Mouse (Mus musculus): Measurements from ENCODE around the gene Xirp1. TPM values are rescaled to one million over a fixed set of nuclear protein-coding genes. Genes with fewer than 3 reads are reported as not detected.
"Not testable (repeated sequence)": the region's sequence is repeated elsewhere in the genome, so short reads cannot be mapped to it uniquely, and the experiment has no call there.

The Xirp1 gene
- total RNA-seq, 2 experiments from 2014 or later, result 0.80 TPM; not detected in 1

- DNase-seq (ENCODE audit: low spot score in 2 of 2), result peak; percentile 75 to 81
Observed at GRCm38 (mm10) chr9:120020285-120020890, 3.0 kb downstream of the Xirp1 start.

DNA sequence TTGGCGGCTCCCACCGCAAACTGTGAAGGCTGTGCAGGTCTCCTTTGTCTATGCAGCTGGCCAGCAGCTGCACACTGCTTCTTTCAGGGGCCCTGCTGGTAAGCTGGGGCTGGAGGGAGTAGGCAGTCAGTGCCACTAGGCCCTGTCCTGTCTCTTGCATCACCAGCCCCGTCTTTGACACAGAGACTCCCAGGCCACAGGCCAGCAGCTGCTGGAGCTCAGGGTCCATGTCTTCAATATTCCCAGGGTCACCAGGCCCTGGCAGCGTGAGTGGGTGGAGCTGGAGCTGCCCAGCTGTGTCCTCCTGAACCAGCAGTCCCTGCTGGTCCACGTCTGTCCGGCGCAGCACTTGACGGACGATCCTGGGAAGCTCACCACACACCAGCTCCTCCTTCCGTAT is 6.4 kb downstream of the Xirp1 start:
- DNase-seq (ENCODE audit: low spot score in 2 of 2), result no peak

DNA sequence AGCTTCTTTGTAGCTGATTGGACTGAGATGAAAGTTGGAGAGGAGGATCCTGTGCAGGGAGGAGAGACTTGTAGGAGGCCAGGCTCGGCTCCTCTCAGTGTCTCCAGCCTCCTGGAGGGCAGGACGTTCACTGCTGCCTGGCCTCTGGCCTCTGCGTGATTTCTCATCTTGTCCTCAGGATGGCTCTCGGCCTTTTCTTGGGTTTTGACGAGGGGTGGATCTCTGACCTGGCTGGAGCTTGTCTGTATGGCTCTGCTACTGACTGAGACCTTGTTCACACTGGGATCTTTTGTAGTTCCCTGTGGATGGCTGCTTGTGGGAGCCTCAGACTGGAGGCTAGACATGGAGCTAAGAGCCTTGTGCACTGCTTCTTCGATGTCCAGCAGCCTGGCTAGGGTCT is 8.6 kb downstream of the Xirp1 start:
- no peak for DNase-seq (ENCODE audit: low spot score in 2 of 2)

DNA sequence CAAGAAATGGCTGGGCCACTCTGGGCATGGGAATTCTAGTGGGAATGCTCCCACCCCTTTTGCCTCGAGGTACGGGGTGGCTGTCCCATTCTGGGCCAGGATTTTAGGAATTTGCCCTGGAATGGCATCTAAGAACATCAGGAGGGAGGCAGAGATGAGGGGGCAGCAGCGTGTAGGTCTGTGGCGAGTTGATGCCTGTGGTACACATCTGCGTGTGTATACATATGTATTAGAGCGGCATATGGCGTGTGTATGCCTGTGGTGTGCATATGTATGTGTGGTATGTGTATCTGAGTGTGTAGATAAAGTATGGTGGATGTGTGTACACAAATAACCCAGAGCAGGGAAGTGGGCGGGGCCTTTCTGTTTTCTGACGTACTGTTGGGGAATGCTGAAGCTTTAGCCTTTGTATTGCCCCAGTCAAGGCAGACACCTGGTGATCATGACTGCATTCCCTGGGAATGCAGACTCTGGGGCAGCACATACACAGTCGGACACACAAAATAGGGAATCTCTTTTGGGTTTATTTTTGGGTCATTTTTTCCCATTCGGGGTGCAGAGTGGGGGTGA is 10.1 kb downstream of the Xirp1 start:
- DNase-seq (ENCODE audit: low spot score in 2 of 2), result no peak

DNA sequence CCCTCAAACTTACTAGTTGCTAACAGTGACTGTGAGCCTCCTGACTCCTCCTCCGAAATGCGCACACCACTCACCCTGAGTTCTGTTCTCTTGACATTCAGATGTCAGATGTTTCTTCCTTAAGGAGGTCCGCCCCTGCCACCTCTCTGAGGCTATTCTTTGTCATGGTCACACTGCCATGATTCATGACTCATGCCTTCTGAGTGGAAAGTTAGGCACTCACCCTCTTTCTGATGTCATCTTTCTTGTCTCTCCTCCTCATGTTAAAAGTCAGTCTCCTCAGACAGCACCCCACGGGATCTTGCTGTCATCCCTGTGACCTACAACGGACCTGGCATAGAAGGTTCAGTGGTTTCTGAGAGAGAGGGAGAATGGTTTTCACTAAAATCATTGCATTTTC is 10.6 kb downstream of the Xirp1 start:
- peak in 1 of 2 experiments; percentile 26 for DNase-seq (ENCODE audit: low spot score in 2 of 2)

DNA sequence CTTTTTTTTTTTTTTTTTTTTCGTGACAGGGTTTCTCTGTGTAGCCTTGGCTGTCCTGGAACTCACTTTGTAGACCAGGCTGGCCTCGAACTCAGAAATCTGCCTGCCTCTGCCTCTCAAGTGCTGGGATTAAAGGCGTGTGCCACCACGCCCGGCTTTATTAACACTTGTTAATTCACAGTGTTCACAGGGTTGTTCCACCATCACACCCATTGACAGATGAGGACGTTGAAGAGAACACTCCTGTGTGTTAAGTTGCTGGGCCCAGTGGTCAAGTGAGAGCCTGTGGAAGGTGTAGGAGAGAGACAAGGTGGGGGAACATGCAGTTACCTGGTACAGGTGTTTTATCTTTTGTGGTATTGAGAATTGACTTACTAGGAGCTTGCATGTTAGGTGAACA is 11.2 kb downstream of the Xirp1 start:
- not testable (repeated sequence) for DNase-seq (ENCODE audit: low spot score in 2 of 2)

DNA sequence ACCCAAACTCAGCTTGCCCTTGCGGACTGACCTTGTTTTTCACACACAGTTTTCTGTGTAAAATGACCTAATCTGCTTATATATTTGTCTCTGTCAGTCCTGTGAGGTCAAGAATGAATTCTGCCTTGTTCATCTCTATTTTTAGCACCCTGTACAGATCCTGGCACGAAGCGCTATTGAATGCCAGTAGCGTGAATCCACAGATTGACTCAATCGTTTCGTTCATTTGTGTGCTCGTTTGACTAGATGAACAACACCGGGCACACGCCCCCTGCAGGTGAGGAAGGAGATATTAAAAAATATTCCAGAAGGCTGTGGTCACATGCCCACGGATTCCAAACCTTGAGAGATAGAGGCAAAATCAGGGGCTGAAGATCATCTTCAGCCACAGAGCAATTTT is 11.9 kb downstream of the Xirp1 start:
- DNase-seq (ENCODE audit: low spot score in 2 of 2), result peak; percentile 67 to 68

DNA sequence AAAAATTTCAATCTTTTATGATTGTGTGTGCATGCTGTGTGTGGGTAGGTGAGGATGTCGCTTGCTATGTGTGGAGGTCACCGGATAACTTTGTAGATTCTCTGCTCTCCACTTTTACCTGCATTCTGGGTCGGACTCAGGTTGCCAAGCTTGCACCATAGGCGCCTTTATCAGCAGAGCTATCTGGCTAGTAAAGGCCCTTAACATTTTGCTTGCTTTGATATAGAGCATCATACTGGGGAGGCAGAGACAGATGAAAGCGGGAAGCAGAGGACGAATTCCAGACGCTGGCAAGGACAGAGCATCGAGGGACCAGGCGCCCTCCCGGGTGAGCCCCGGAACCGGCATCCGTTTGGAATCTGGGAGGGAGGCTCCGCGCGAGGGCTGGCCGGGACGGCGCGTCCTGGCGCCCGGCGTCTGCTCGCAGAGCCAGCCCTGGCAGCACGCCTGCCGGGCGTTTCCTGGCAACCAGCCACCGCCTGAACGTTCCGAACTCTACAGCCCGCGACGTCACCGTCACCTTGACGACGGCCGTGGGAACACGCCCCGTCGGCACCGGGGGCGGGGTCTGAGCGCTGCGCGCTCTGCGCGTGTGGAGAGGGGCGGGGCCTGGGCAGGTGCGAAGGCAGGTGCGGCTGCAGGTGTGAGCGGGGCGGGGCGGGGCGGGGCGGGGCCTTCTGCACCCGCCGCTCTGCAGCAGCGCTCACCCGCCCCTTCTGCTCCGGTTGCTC is 12.5 kb downstream of the Xirp1 start:
- DNase-seq (ENCODE audit: low spot score in 2 of 2), result peak; percentile 99 to 100

- DNase-seq (ENCODE audit: low spot score in 2 of 2), result no peak
Observed at GRCm38 (mm10) chr9:120009871-120010270, 13.5 kb downstream of the Xirp1 start.

DNA sequence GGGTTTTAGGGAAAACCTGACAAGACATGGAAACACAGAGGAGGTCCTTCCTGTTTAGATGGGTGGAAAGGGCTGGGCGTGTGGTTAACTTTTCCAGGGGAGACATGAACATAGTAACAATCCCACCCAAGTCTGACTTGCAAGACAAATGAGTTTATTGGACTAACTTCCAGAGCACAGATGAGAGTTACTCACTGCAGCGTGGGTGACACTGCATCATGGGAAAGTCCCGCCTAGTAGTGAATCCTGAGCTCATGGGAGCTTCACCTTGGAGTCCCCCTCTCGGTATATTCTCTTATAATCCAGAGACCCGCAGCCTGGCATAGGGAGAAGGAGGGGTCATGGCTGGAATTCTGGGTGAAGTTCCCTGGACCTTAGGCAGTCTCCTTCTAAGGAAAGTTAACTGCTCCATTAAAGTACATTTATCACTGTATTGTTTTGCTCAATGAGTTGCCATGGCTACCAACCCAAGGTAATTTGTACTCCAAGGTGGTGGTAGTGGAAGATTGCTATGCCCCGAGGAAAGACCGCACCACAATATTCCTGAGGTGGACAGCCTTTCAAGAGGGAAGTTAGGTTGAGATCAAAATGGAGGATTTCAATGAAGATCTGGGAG is 14.1 kb downstream of the Xirp1 start:
- no peak for DNase-seq (ENCODE audit: low spot score in 2 of 2)

DNA sequence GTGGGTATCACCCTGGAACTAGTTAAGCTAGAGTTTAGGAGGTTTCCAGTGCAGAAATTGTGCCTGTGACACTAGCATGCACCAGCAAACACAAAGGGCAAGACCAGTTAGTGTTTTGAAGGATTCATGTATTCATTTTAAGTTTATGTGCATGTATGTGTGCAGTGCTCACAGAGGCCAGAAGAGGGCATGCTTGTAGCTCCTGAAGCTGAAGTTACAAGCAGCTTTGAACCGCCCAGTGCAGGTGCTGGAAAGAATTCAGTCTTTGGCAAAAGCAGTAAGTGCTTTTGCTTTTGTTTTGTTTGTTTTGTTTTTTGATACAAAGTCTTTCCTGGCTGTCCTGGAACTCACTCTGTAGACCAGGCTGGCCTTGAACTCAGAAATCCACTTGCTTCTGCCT is 15.6 kb downstream of the Xirp1 start:
- DNase-seq (ENCODE audit: low spot score in 2 of 2), result no peak

GRCm38 (mm10) chr9:120005936-120006335 is 17.5 kb downstream of the Xirp1 start:
- no peak for DNase-seq (ENCODE audit: low spot score in 2 of 2)

GRCm38 (mm10) chr9:120002893-120003292 is 20.5 kb downstream of the Xirp1 start:
- DNase-seq (ENCODE audit: low spot score in 2 of 2), result no peak

DNA sequence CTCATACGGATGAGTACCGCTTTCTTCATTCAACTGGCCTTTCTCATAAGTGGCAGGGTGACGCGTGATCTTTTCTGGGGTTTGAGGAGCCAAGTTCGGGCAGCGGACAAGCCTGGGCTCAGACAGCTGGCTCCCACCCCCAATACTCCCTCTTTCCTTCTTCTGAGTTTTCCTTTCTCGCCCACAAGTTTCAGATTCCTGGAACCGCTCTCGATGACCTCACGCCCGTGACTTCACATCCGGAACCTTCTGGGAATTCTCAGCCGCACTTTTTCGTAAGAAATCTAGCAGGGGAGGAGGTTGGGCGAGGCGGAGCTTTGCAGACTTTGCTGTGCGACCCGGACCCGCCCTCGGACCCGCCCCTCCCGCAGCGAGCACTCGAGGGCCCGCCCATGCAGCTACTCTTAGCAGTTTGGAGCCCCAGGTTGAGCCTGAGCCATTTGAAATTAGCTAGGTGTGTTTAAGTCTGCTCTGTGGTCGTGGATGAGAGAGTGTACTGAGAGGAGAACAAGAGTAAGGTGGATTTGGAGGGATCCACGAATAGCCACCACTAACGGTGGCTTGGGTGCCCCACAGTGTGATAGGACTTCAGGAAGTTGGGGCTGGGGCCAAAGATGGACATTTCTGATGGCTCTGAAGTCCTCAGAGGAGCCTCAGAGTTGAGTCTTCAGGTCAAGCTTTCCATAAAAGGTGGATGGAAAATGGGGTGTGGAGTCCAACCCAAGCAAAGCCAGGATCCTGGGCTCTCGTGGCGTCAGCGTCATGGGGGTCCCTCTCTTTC is 21.3 kb downstream of the Xirp1 start:
- peak; percentile 81 to 85 for DNase-seq (ENCODE audit: low spot score in 2 of 2)

DNA sequence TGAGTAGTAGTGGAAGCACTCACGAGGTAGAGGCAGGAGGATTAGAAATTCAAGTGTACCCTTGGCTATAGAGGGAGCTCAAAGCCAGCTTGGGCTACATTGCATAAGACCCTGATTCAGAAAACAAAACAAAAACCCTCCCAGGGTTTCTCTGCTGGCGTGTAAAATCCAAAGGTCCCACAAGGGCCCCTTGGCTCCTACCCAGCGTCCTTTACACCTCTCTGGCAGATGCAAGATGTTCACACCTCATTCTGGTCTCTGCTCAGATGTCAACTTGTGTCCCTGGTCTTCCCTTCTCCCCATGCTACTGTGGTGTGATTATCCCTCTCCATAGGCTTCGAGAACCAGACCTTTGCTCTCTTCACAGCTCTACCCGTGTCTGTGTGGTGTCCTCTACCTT is 22.6 kb downstream of the Xirp1 start:
- DNase-seq (ENCODE audit: low spot score in 2 of 2), result no peak

DNA sequence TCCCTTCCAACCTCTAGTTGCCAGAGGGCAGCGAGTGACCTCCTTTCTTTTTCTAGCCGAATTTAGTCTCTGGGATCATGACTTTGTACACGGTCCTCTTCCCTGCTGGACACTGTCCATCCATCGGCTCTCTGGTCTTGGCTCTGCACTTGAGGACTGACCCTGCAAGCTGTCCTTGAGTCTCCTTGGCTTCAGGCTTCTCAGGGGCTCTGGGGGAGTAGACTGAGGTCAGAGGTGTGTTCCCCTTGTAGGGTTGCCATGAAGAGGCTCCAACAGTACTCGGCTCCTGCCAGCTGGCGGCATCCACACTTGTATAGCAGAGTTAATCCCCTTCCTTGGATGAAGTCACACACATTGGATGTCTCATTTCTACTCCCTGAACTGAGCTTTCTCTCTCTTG is 23.8 kb downstream of the Xirp1 start:
- no peak for DNase-seq (ENCODE audit: low spot score in 2 of 2)

- DNase-seq (ENCODE audit: low spot score in 2 of 2), result no peak
Observed at GRCm38 (mm10) chr9:119998776-119999175, 24.6 kb downstream of the Xirp1 start.

DNA sequence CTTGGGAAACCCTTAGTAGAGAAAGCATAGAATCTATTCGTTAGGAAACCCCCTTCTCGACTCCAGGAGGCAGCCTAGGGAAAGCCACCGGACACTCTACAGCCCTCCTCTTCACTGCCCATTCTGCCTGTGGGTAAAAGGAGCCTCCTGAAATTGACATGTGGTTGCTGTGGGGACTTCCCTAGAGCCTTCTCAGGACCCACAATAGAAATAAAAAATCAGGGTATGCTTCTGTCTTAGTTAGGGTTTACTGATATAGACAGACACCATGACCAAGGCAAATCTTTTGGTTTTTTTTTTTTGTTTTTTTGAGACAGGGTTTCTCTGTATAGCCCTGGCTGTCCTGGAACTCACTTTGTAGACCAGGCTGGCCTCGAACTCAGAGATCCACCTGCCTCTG is 27.3 kb downstream of the Xirp1 start:
- no peak for DNase-seq (ENCODE audit: low spot score in 2 of 2)

GRCm38 (mm10) chr9:119994207-119994606 is 29.2 kb downstream of the Xirp1 start:
- no peak for DNase-seq (ENCODE audit: low spot score in 2 of 2)

GRCm38 (mm10) chr9:119993092-119993844 is 30.1 kb downstream of the Xirp1 start:
- no peak for DNase-seq (ENCODE audit: low spot score in 2 of 2)

- DNase-seq (ENCODE audit: low spot score in 2 of 2), result no peak
Observed at GRCm38 (mm10) chr9:119991310-119991709, 32.1 kb downstream of the Xirp1 start.

Measured in adrenal gland, adult 18-20 months (tissue).